Mouse (Mus musculus): Measurements from ENCODE around the gene Mgat4d. TPM values are rescaled to one million over a fixed set of nuclear protein-coding genes. Genes with fewer than 3 reads are reported as not detected.

Mgat4d gene
- polyA plus RNA-seq, 1 experiment from 2014 or later, result not detected

GRCm38 (mm10) chr8:83429071-83429524 lies 80.8 kb downstream of the Mgat4d start:
- no peak overlapping the region for H3K4me3 ChIP-seq (ENCODE audit: low read depth, low read length)
- no peak overlapping the region for H3K4me2 ChIP-seq (replicated peaks; ENCODE audit: low read depth, low read length)
- 62% methylated on average over 4 of the region's 4 CpGs for WGBS
- H3K27ac ChIP-seq (ENCODE audit: low read length), result no peak overlapping the region
- no peaks in the 10 kb centered on the region for H3K27me3 ChIP-seq (replicated peaks; ENCODE audit: insufficient read depth, low read length)
- no peaks in the 10 kb centered on the region for H3K9me3 ChIP-seq (ENCODE audit: low read length)
- no peak for DNase-seq (ENCODE audit: low spot score)
- H3K9ac ChIP-seq (replicated peaks; ENCODE audit: low read depth), result no peak overlapping the region
- H3K4me1 ChIP-seq (ENCODE audit: insufficient read depth, low read depth, low read length), result no peaks in the 10 kb centered on the region
- H3K36me3 ChIP-seq (ENCODE audit: insufficient read depth, low read length), result no peaks in the 10 kb centered on the region
- ATAC-seq, result no peak
- TF ChIP-seq EP300 (IDR thresholded peaks at IDR 0.05) (no peak), CTCF (IDR thresholded peaks at IDR 0.05) (no peak)

Other genes with a start within 250 kb of the Mgat4d start
- 1.8 TPM in 2 replicates for gene Tbc1d9, start 183.1 kb upstream of the Mgat4d start, polyA plus RNA-seq (2015; fragmentation: Nextera tagmentation; extraction: Ambion mirVana)
- 1.0 and 1.4 TPM in 2 replicates for gene Gm10645, start 182.3 kb upstream of the Mgat4d start, polyA plus RNA-seq (2015; fragmentation: Nextera tagmentation; extraction: Ambion mirVana)
- 0.07 TPM in 1 of 2 replicates, not detected in the other for gene Ucp1, start 58.1 kb upstream of the Mgat4d start, polyA plus RNA-seq (2015; fragmentation: Nextera tagmentation; extraction: Ambion mirVana)
- gene Elmod2, start 16.0 kb upstream of the Mgat4d start, polyA plus RNA-seq (2015; fragmentation: Nextera tagmentation; extraction: Ambion mirVana), result 6.3 and 7.9 TPM in 2 replicates
- 0.07 and 0.11 TPM in 2 replicates for gene Clgn, start 41.4 kb downstream of the Mgat4d start, polyA plus RNA-seq (2015; fragmentation: Nextera tagmentation; extraction: Ambion mirVana)
- 80.5 and 95.1 TPM in 2 replicates for gene Scoc, start 109.9 kb downstream of the Mgat4d start, polyA plus RNA-seq (2015; fragmentation: Nextera tagmentation; extraction: Ambion mirVana)
- not detected in 2 replicates for gene Olfr370, start 187.3 kb downstream of the Mgat4d start, polyA plus RNA-seq (2015; fragmentation: Nextera tagmentation; extraction: Ambion mirVana)
- 258 and 286 TPM in 2 replicates for gene Ndufb7, start 218.2 kb downstream of the Mgat4d start, polyA plus RNA-seq (2015; fragmentation: Nextera tagmentation; extraction: Ambion mirVana)

Data from lung, postnatal 0 days (tissue).